Mouse (Mus musculus) lung, postnatal 14 days (tissue): ENCODE results near the gene Cdca4.

Source experiments
- DNase-seq: peaks from one replicate; pipeline ENCODE4 v3.0.0; 2021

Cdca4 gene

GRCm38 (mm10) chr12:112829244-112829864 is at the start of gene Cdca4:
Gene Cdca4 (minus strand): TSS chr12:112829423.
- peak; percentile 98 for DNase-seq

- DNase-seq: no peak
Measured at GRCm38 (mm10) chr12:112877607-112878020, 48.4 kb upstream of the Cdca4 start.

GRCm38 (mm10) chr12:112877073-112877576 is 47.9 kb upstream of the Cdca4 start:
- no peak for DNase-seq

- DNase-seq: peak; percentile 81
Measured at GRCm38 (mm10) chr12:112876332-112877072, 47.3 kb upstream of the Cdca4 start.

GRCm38 (mm10) chr12:112875225-112876013 is 46.2 kb upstream of the Cdca4 start:
- peak; percentile 97 for DNase-seq

GRCm38 (mm10) chr12:112874199-112874598 is 45.0 kb upstream of the Cdca4 start:
- DNase-seq: no peak

GRCm38 (mm10) chr12:112873452-112874190 is 44.4 kb upstream of the Cdca4 start:
- peak; percentile 80 for DNase-seq

GRCm38 (mm10) chr12:112872991-112873390 is 43.8 kb upstream of the Cdca4 start:
- no peak for DNase-seq

- DNase-seq: no peak
Measured at GRCm38 (mm10) chr12:112871272-112871671, 42.0 kb upstream of the Cdca4 start.

GRCm38 (mm10) chr12:112870775-112871174 is 41.6 kb upstream of the Cdca4 start:
- DNase-seq: no peak

- DNase-seq: no peak
Measured at GRCm38 (mm10) chr12:112869783-112870204, 40.6 kb upstream of the Cdca4 start.

GRCm38 (mm10) chr12:112868178-112869087 is 39.2 kb upstream of the Cdca4 start, which contains the start of gene Gpr132:
Gene Gpr132 (minus strand): TSS chr12:112868228.
- DNase-seq: no peak

- DNase-seq: no peak
Measured at GRCm38 (mm10) chr12:112867106-112867674, 38.0 kb upstream of the Cdca4 start.

GRCm38 (mm10) chr12:112866467-112867080 is 37.4 kb upstream of the Cdca4 start:
- no peak for DNase-seq

- DNase-seq: no peak
Measured at GRCm38 (mm10) chr12:112864804-112865203, 35.6 kb upstream of the Cdca4 start.

GRCm38 (mm10) chr12:112861911-112862321 is 32.7 kb upstream of the Cdca4 start:
- DNase-seq: no peak

GRCm38 (mm10) chr12:112860765-112861164 is 31.5 kb upstream of the Cdca4 start:
- DNase-seq: no peak

- no peak for DNase-seq
Measured at GRCm38 (mm10) chr12:112859930-112860329, 30.7 kb upstream of the Cdca4 start.

GRCm38 (mm10) chr12:112858581-112859336 is 29.5 kb upstream of the Cdca4 start:
- DNase-seq: no peak
